Mouse (Mus musculus) brain, embryonic 18.5 days (tissue): ENCODE measurements around the gene Hist1h2bb.
A peak's percentile ranks its signal among the peaks of the same experiment; 100 is the strongest.
"Not testable (repeated sequence)": the region's sequence is repeated elsewhere in the genome, so short reads cannot be mapped to it uniquely, and the experiment has no call there.

ENCODE experiments used
- DNase-seq: peaks from one replicate; pipeline ENCODE4 v3.0.0-alpha.2; 2012; ENCODE audit warnings: low read depth, low spot score

Gene Hist1h2bb

DNA sequence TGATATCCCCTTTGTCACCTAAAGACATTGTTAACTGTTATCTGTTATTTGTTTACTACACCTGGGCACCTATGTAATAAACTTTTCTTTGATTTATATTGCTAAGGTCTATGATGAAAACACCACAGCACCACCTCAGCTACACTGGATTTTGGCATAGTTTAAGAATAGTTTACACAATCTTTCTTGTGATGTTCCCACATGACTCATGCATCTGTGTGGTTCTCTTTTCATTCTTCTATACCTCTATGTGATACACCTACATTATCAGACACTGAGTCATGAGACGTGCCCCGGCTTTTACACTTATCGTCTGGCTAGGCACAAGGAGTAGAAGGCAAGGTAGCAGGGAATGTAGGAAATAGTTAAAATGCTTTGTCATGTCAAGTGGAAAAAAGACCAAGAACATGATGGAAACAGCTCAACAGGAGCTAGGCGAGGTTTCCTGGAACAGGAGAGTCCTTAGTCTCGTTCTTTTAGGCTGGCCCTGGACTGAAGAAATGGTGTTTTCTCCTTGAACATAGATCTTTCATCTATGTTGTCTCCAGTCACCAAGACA lies 3.1 kb downstream of the Hist1h2bb start:
- no peak for DNase-seq

DNA sequence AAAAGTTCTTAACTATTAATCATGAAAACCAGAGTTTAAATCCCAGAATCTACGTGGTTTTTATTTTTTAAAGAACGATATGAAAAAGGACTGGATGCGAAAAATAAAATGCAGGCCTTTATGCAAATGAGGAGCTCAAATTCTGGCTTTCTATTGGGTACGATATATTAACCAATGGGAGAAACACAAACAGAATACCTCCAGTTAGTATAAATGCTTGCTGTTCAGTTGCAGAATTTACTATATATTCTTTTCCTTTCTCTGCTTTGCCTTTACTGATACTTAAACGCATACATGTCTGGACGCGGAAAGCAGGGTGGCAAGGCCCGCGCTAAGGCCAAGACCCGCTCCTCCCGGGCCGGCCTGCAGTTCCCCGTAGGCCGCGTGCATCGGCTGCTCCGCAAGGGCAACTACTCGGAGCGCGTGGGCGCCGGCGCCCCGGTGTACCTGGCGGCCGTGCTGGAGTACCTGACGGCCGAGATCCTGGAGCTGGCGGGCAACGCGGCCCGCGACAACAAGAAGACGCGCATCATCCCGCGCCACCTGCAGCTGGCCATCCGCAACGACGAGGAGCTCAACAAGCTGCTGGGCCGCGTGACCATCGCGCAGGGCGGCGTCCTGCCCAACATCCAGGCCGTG lies 4.4 kb downstream of the Hist1h2bb start, which contains the start of gene Hist1h2ab:
TSS of gene Hist1h2ab (plus strand) at position 288 of the 639 bp plus-strand sequence.
- DNase-seq = not testable (repeated sequence)

DNA sequence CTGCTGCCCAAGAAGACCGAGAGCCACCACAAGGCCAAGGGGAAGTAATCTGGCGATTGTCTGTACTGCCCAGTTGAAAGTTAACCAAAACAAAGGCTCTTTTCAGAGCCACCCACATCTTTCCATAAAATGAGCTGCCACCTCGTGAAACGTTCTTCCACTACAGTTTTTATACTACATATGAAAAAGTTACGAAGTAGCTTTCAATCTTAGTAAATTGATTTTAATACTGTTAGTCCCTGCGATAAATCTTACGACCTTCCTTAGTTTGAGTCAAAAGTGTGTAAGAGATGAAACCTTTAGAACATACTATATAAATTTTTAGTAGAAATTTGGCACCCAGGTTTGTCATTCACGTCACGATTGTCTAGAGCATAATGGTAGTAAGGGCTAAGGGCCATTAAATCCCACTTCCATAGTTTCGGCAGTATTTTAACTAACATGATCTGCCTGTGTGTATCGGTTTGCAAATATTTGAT lies 5.0 kb downstream of the Hist1h2bb start:
- no peak for DNase-seq

DNA sequence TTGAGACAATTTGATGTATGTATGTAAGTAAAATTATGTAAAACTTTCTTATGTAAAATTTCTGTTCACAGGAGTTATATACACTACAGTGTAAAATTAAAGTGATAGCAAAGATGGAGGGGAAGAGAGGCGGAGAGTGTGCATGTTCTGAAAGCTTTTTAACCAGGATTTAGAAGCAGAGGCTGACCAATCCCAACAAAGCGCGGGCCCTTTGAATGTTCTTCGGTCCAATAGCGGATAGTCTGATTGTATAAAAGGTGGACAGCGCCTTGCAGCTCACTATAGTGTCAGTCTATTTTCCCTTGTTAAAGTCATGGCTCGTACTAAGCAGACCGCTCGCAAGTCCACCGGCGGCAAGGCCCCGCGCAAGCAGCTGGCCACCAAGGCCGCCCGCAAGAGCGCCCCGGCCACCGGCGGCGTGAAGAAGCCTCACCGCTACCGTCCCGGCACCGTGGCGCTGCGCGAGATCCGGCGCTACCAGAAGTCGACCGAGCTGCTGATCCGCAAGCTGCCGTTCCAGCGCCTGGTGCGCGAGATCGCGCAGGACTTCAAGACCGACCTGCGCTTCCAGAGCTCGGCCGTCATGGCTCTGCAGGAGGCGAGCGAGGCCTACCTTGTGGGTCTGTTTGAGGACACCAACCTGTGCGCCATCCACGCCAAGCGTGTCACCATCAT lies 5.7 kb downstream of the Hist1h2bb start, which contains the start of gene Hist1h3b:
TSS of gene Hist1h3b (plus strand) at position 201 of the 675 bp plus-strand sequence.
- not testable (repeated sequence) for DNase-seq

DNA sequence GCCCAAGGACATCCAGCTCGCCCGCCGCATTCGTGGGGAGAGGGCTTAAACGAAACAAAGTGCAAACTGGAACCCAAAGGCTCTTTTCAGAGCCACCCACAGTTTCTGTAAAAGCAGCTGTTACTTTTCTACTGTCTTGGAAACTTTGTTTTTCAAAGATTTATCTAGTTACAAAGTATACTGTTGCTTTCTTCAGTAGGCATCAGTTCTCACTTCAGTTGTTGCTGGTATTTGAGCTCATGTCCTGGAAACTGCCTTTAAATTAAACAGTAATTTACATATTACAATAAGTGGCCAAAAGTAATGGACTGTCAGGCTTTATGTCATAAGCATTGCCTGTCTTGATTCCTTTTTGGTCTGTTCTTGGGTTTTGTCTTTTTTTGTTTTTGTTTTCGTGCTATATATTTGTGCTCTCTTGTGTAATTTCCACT lies 6.2 kb downstream of the Hist1h2bb start:
- DNase-seq = no peak

DNA sequence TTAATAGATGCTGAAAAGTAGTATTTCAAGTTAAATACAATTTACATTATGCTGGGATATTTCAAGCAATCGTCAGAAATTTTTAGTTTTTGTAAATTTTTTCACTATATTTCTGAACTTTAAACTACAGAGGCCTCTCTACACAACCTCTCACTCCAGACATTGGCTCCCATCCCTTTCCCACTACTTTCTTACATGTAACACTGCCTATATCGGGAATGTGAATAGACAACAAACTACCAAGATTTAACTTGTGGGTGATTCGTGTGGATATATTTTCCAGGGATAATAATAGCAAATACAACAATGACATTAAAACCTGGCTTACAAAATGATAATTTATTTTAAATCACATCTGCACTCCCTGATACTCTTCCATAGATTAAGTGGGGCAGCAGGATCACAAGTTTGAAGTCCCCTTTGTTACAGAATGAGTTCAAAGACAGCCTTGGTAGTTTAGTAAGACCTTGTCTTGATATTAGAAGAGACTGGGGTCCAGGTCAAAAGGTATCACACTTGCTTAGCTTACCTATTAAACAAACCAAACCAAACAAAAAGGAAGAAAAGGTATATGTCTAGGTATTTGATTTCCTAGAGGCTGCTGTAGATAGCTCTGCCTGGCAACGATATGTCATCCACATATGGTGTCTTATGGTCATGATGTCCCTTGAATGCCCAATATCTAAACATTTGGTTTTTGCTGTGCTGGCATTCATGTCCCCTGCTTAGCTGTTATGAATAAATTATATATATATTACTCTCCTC lies 7.0 kb downstream of the Hist1h2bb start:
- no peak for DNase-seq

DNA sequence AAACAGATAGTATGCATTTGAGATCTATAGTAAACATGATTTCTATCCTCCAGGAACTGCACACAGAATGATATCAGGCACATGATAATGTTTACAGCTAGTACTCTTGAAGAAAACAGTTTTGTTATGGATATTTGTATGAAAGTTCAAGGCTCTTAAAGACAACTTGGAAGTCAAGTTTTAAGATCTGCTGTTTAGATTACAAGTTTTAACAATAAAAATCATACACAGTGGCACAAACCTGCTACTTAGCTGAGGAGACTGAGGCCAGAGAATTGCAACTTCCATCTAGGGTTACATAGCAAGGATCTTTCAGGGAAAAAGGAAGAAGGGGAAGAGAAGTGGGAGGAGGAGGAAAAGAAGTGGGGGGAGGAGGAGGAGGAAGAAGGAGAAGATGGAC lies 8.5 kb downstream of the Hist1h2bb start:
- DNase-seq = no peak

DNA sequence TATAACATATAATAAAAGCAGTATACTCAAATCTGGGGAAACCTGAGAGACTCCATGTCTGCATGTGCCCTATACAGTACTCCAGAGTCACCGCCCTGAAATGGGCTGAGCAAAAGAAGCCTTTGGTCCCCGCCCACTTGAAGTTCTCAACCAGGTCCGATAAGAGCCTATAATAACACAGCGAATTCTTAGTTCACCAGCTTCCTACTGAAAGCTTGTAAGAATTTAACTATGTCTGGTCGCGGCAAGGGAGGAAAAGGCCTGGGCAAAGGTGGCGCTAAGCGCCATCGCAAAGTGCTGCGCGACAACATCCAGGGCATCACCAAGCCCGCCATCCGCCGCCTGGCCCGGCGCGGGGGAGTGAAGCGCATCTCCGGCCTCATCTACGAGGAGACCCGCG lies 10.3 kb downstream of the Hist1h2bb start, which contains the start of gene Hist1h4b:
TSS of gene Hist1h4b (plus strand) at position 224 of the 400 bp plus-strand sequence.
- peak; percentile 94 for DNase-seq

DNA sequence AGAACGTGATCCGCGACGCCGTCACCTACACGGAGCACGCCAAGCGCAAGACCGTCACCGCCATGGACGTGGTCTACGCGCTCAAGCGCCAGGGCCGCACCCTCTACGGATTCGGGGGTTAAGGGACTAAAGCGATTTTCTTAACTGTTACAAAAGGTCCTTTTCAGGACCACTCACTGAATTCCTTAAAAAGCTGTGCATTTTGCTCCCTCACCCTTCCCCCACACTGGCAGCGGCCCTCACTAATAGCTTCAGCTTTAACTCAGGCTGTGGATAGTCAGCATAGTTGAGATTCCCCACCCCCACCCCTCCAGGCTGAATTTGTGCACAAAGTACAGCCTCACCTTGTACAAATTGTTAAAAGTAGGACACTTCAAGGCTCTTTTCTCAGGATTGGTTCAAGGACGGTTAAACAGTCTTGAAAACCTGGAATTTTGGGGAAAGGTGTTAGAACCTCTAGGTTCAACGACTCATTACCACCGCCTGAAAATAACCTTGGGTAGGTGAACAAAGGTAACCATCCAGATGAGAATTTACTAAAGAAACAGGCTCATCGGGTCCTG lies 10.8 kb downstream of the Hist1h2bb start:
- DNase-seq = no peak

DNA sequence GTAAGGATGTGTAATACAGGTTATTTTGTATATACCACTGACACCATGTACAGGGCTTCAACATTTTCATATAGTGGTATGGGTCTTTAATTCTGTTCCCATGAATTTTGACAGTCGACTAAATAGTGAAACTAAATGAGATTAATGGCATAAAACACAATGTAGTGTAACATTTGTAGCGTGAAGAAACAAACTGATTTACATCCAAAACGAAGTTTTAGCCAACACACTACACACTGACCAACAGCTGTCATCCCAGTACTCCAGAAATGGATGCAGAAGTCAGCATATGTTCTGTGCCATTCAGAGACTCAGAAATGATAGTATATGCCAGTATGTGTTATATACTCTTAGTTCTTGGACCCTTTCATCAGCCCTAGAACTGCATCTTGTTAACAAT lies 11.4 kb downstream of the Hist1h2bb start:
- DNase-seq = no peak

DNA sequence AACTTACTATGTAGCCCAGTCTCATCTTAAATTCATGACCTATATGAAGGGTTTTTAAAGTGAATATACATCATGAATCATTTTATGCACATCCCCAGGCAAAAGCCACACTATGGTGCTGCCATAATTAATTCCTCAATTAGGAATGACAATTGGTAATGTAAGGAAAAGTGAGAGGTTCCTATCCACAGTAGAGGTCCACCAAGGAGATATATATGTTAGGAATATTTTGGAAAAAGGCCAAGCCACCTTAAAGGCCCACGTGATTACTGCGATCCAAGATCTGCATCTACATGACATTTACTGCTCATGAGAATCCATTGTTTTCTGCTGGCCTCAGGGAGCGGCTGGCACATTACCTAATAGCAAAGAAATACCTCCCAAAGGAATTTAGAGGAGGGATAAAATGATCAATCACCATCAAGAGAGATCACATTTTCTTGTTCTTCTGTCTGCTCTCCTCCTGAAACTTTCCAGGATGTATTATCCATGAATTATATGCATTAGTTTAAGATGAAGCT lies 12.8 kb downstream of the Hist1h2bb start:
- no peak for DNase-seq

DNA sequence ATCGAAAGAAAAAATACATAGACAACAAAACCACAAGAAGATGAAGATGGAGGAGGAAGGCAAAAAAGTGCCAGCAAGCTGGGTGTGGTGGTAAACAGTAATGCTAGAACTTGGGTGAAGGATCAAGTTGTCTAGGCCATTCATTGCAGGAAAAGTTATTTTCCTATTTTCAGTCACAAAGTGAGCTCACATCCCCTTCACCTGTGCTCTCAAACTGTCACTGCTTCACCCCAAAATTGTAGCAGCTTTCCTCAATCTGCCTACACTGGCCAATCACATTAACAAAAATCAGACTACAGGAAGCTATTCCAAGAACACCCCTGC lies 13.3 kb downstream of the Hist1h2bb start:
- no peak for DNase-seq

DNA sequence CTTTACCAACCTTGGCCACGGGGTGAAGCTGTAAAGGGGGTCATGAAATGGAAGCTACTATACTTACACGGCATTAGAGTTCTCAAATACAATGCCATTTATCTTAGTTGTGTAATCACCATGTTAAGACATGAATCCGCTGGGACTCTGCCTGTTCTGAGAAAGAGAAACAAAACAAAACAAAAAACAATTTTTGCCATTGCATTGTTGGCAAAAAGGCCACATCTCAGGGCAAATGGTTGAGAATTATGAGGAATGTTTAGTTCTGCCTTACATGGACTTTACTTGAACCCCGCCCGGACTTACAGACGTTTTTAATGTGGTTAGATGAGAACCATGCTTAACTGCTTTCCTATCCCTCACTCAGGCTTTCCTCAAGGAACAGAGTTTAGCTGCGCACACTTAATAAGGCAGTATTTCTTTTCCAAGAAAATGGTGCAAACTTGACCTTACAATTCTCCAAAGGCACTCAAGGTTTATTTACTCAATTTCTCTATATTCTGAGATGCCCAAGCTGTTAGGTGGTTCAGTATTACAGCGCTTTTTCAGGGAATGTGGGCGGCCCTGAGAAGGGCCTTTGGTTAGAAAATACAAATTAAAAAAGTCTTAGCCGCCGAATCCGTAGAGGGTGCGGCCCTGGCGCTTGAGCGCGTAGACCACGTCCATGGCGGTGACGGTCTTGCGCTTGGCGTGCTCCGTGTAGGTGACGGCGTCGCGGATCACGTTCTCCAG lies 13.9 kb downstream of the Hist1h2bb start:
- no peak for DNase-seq

DNA sequence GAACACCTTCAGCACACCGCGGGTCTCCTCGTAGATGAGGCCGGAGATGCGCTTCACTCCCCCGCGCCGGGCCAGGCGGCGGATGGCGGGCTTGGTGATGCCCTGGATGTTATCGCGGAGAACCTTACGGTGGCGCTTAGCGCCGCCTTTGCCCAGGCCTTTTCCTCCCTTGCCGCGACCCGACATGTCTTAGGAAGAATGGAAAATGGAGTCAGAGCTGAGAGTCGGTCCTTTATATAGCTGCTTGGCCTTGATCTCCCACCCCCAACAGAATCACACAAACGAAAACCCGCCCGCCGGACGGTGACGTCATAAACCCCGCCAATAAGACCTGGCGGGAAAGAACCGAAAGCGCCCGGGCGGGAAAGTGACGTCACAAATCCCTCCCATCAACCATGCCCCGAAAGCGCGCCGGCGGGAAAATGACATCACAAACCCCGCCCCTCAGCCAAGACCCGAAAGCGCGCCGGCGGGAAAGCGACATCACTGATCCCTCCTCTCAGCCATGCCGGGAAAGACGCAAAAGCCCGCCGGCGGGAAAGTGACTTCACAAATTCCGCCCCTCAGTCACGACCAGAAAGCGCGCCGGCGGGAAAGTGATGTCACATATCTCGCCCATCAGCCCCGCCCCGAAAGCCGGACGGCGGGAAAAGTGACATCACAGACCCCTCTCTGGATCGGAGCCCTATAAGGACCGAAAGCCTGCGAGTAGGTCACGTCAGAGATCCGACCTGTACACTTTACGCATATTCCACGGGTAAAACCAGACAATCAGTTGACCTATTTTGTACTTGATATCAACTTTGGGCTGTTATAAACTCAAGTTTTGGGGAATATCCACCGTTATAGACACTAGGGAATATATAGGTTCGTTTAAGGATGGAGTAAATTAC lies 14.7 kb downstream of the Hist1h2bb start, which contains the start of gene Hist1h4a:
TSS of gene Hist1h4a (minus strand) at position 259 of the 893 bp plus-strand sequence.
- DNase-seq = peak; percentile 97

DNA sequence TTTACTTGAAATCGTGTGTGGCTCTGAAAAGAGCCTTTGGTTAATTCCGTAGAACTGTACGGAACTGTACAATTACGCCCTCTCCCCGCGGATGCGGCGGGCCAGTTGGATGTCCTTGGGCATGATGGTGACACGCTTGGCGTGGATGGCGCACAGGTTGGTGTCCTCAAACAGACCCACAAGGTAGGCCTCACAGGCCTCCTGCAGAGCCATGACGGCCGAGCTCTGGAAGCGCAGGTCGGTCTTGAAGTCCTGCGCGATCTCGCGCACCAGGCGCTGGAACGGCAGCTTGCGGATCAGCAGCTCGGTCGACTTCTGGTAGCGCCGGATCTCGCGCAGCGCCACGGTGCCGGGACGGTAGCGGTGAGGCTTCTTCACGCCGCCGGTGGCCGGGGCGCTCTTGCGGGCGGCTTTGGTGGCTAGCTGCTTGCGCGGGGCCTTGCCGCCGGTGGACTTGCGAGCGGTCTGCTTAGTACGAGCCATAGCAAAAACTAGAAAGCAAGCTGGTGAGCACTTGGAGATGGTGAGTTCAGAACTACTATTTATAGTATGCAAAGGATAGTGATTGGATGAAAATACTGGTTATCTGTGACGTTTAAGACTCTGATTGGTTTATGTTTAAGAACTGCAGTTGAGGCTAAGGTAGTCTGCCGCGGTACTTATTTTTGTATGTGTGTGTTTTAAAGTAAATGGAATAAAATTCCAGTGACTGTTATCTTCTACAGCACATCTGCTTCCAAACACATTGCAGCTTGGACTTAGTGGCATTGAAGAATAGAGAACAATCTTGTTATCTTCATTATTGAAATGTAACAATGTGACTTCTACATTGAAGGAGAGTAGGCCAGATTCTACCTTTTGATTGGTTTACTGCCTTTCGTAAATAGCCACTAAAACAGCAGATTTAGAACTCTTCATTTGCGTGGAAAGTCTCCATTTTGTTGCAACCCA lies 15.6 kb downstream of the Hist1h2bb start, which contains the start of gene Hist1h3a:
TSS of gene Hist1h3a (minus strand) at position 516 of the 951 bp plus-strand sequence.
- DNase-seq = not testable (repeated sequence)

DNA sequence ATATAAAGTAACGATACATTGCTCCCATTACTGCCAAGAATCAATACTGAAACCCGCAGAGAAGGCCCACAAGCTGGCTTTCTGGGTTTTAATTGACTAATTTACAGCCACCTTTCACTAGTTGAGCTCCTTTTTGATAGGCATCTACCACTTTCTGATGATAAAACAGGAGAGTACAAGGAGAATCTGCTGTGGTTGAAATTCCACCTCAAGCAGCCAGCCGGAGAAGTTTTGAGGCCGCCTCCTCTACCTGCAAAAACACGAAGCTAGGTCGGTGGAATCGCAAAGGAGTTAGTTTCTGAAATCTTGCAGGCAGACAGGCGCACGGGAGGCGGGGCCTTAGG lies 16.7 kb downstream of the Hist1h2bb start:
- DNase-seq = no peak

DNA sequence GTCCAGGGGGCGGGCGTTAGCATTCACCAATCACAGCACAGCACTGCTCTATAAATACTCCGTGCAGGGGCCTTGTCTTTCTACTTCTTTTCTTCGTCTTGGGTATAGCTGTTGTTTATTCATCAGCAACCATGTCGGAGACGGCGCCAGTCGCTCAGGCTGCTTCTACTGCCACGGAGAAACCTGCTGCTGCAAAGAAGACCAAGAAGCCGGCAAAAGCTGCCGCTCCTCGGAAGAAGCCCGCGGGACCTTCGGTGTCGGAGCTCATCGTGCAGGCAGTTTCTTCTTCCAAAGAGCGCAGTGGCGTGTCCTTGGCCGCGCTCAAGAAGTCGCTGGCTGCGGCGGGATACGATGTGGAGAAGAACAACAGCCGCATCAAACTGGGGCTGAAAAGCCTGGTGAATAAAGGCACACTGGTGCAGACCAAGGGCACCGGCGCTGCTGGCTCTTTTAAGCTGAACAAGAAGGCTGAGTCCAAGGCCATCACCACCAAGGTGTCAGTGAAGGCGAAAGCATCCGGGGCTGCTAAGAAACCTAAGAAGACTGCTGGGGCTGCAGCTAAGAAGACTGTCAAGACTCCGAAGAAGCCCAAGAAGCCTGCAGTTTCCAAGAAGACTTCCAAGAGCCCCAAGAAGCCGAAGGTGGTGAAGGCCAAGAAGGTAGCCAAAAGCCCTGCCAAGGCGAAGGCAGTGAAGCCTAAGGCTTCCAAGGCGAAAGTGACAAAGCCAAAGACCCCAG lies 17.2 kb downstream of the Hist1h2bb start, which contains the start of gene Hist1h1a:
TSS of gene Hist1h1a (plus strand) at position 81 of the 738 bp plus-strand sequence.
- peak; percentile 84 for DNase-seq
